ENCODE assay signal across 1 mouse cellular context in genomic region chr7:79847456-79848451, GRCm38 (mm10).
TF ChIP-seq lines count a peak whose summit lies in the region.

No protein-coding gene starts in this region.

TF ChIP-seq in MEL, 35 proteins besides CTCF, POLR2A, EP300 and RAD21 (continued from another document):
- TF ChIP-seq SIN3A (IDR thresholded peaks at IDR 0.05; ENCODE audit: low read length), result no peak
- no peak for TF ChIP-seq GABPA (IDR thresholded peaks at IDR 0.05; ENCODE audit: low read depth, low read length)
- no peak for TF ChIP-seq ZKSCAN1 (IDR thresholded peaks at IDR 0.05; ENCODE audit: low read depth, low read length)
- TF ChIP-seq HCFC1 (IDR thresholded peaks at IDR 0.05; ENCODE audit: low read depth, low read length), result no peak
TF ChIP-seq in MEL: peak in this region for 4.
